Mouse (Mus musculus) T-cell, adult 66 days (primary cell): ENCODE results near the gene Dok5. TPM values are rescaled to one million over a fixed set of nuclear protein-coding genes. Genes with fewer than 3 reads are reported as not detected.

Experiments
- total RNA-seq, 2 experiments: library from RNA; stranded (reverse); gene quantifications; 3 replicates in 1 of 2; 4 replicates in 1 of 2; pipeline ENCODE4 v1.2.4; 2023

Gene Dok5
- total RNA-seq, result not detected

GRCm38 (mm10) chr2:170731632-170732561 is at the start of gene Dok5:
Dok5 (plus strand) TSS chr2:170731807.

Other genes with a start within 250 kb of the Dok5 start
- 10 to 100 TPM; 23.6 to 24.5 TPM for gene Pfdn4, start 235.4 kb upstream of the Dok5 start, total RNA-seq
- gene Cyp24a1, start 234.7 kb upstream of the Dok5 start, total RNA-seq, result not detected
- not detected for gene 4930470P17Rik, start 129.8 kb upstream of the Dok5 start, total RNA-seq